Mouse (Mus musculus): Measurements from ENCODE around the gene Clec4a1.

- no peak for TF ChIP-seq GATA1 (IDR thresholded peaks at IDR 0.05; ENCODE audit: borderline replicate concordance, low read length)
- TF ChIP-seq FLI1 (IDR thresholded peaks at IDR 0.05; ENCODE audit: low read length): no peak
Observed at GRCm38 (mm10) chr6:122934845-122935244, 13.2 kb downstream of the Clec4a1 start.

Data from megakaryocyte, embryonic 14.5 days (primary cell).